Mouse (Mus musculus) testis, adult 2 months (tissue): Measurements from ENCODE around the gene Ppara. TPM values are rescaled to one million over a fixed set of nuclear protein-coding genes. Genes with fewer than 3 reads are reported as not detected.
"Not testable (repeated sequence)": the region's sequence is repeated elsewhere in the genome, so short reads cannot be mapped to it uniquely, and the experiment has no call there.

Experiments used
- H3K27ac ChIP-seq: fragments of 200-500 bp; 2 replicates; pipeline ENCODE4 v1.5.1; 2012; ENCODE audit warnings: low read depth, low read length; ENCODE audit not compliant: control insufficient read depth, insufficient read depth
- H3K27me3 ChIP-seq: fragments of 200-500 bp; 2 replicates; pipeline ENCODE4 v1.6.1; 2012; ENCODE audit warnings: mild to moderate bottlenecking, low read length, moderate library complexity; ENCODE audit not compliant: control insufficient read depth, insufficient read depth
- H3K36me3 ChIP-seq: fragments of 200-500 bp; 2 replicates; pipeline ENCODE4 v1.6.1; 2012; ENCODE audit warnings: mild to moderate bottlenecking, low read length; ENCODE audit not compliant: control insufficient read depth, insufficient read depth
- H3K4me1 ChIP-seq: fragments of 200-500 bp; 2 replicates; pipeline ENCODE4 v1.6.1; 2012; ENCODE audit warnings: low read length; ENCODE audit not compliant: control insufficient read depth, insufficient read depth
- H3K4me3 ChIP-seq: fragments of 200-500 bp; 2 replicates; pipeline ENCODE4 v1.5.1; 2012; ENCODE audit warnings: low read depth, mild to moderate bottlenecking, low read length, moderate library complexity, mixed read lengths; ENCODE audit not compliant: control insufficient read depth
- CTCF ChIP-seq: fragments of 200-500 bp; IDR thresholded peaks from 2 replicates; pipeline ENCODE4 v1.5.1; 2012; ENCODE audit warnings: low read depth, mild to moderate bottlenecking, inconsistent platforms, low read length, moderate library complexity; ENCODE audit not compliant: control insufficient read depth, insufficient read depth, insufficient replicate concordance
- POLR2A ChIP-seq: fragments of 200-500 bp; IDR thresholded peaks from 2 replicates; pipeline ENCODE4 v1.6.1; 2012; ENCODE audit warnings: low read depth, mild to moderate bottlenecking, inconsistent platforms, low read length, moderate library complexity; ENCODE audit not compliant: control insufficient read depth
- polyA plus RNA-seq: library from polyadenylated mRNA; depleted of rRNA; stranded (reverse); fragments of >200 nt; gene quantifications from 2 replicates; pipeline ENCODE4 v1.2.3, GENCODE M21; 2012

Gene Ppara
- polyA plus RNA-seq, 1 experiment, result 0.63 TPM

GRCm38 (mm10) chr15:85776771-85777170 is 42.0 kb downstream of the Ppara start:
- peaks cover 2% of the 10 kb centered on the region; the same call in 1 of the 2 replicates for H3K4me1 ChIP-seq
- H3K4me3 ChIP-seq, result no peak overlapping the region
- TF ChIP-seq CTCF (no peak), POLR2A (no peak)
- H3K36me3 ChIP-seq, result no peaks in the 10 kb centered on the region
- no peak overlapping the region for H3K27ac ChIP-seq
- H3K27me3 ChIP-seq, result no peaks in the 10 kb centered on the region

GRCm38 (mm10) chr15:85778891-85779290 is 44.1 kb downstream of the Ppara start:
- not testable (repeated sequence) for H3K4me3 ChIP-seq, H3K27ac ChIP-seq, H3K4me1 ChIP-seq, H3K27me3 ChIP-seq, H3K36me3 ChIP-seq

- Histone ChIP-seq H3K27me3 (no peaks in the 10 kb centered on the region), H3K27ac (no peak overlapping the region), H3K4me3 (no peak overlapping the region), H3K4me1 (no peaks in the 10 kb centered on the region), H3K36me3 (no peaks in the 10 kb centered on the region)
- TF ChIP-seq CTCF (no peak), POLR2A (no peak)
Observed at GRCm38 (mm10) chr15:85783146-85783545, 48.4 kb downstream of the Ppara start.

- Histone ChIP-seq H3K4me3 (no peak overlapping the region), H3K4me1 (no peaks in the 10 kb centered on the region), H3K27me3 (no peaks in the 10 kb centered on the region), H3K36me3 (no peaks in the 10 kb centered on the region), H3K27ac (no peak overlapping the region)
- TF ChIP-seq CTCF (no peak), POLR2A (no peak)
Observed at GRCm38 (mm10) chr15:85784341-85784740, 49.6 kb downstream of the Ppara start.

- no peak for TF ChIP-seq POLR2A
- Histone ChIP-seq H3K36me3 (no peaks in the 10 kb centered on the region), H3K4me3 (no peak overlapping the region), H3K4me1 (no peaks in the 10 kb centered on the region), H3K27me3 (no peaks in the 10 kb centered on the region), H3K27ac (no peak overlapping the region)
Observed at GRCm38 (mm10) chr15:85786711-85787110, 51.9 kb downstream of the Ppara start.

- Histone ChIP-seq H3K4me3 (no peak overlapping the region), H3K27ac (no peak overlapping the region), H3K4me1 (no peaks in the 10 kb centered on the region), H3K36me3 (no peaks in the 10 kb centered on the region), H3K27me3 (no peaks in the 10 kb centered on the region)
- TF ChIP-seq POLR2A (no peak), CTCF (no peak)
Observed at GRCm38 (mm10) chr15:85787482-85787881, 52.7 kb downstream of the Ppara start.

GRCm38 (mm10) chr15:85788051-85788450 is 53.3 kb downstream of the Ppara start:
- no peaks in the 10 kb centered on the region for H3K27me3 ChIP-seq
- no peaks in the 10 kb centered on the region for H3K36me3 ChIP-seq
- H3K4me3 ChIP-seq, result no peak overlapping the region
- H3K4me1 ChIP-seq, result no peaks in the 10 kb centered on the region
- TF ChIP-seq POLR2A (no peak), CTCF (no peak)
- H3K27ac ChIP-seq, result no peak overlapping the region

- TF ChIP-seq CTCF, result no peak
- TF ChIP-seq POLR2A, result no peak
- Histone ChIP-seq H3K27ac (no peak overlapping the region), H3K4me3 (no peak overlapping the region), H3K4me1 (no peaks in the 10 kb centered on the region), H3K27me3 (no peaks in the 10 kb centered on the region), H3K36me3 (no peaks in the 10 kb centered on the region)
Observed at GRCm38 (mm10) chr15:85788633-85789032, 53.9 kb downstream of the Ppara start.
